Mouse (Mus musculus): ENCODE data around the gene Nol3. TPM values are rescaled to one million over a fixed set of nuclear protein-coding genes. Genes with fewer than 3 reads are reported as not detected.
A peak's percentile ranks its signal among the peaks of the same experiment; 100 is the strongest.

Gene Nol3
- polyA plus RNA-seq, 1 experiment from 2014 or later, result 2.7 TPM

- H3K9me3 ChIP-seq (replicated peaks), result no peaks in the 10 kb centered on the region
- ATAC-seq (ENCODE audit: low FRiP score), result peak; percentile 94
- H3K4me3 ChIP-seq, result peak within 1 kb of the TSS; percentile 81
- H3K4me2 ChIP-seq (replicated peaks), result peak within 1 kb of the TSS; percentile 84
- H3K27ac ChIP-seq, result peak within 1 kb of the TSS; percentile 79
- peaks cover 22% of the 10 kb centered on the region for H3K4me1 ChIP-seq
- peaks cover 42% of the 10 kb centered on the region for H3K36me3 ChIP-seq
- 1% methylated on average over 36 of the region's 36 CpGs for WGBS
- peak within 1 kb of the TSS; percentile 81 for H3K9ac ChIP-seq
- no peaks in the 10 kb centered on the region for H3K27me3 ChIP-seq
Observed at GRCm38 (mm10) chr8:105326141-105326672, 50.3 kb downstream of the Nol3 start, which contains the start of the genes Lrrc29 and Tmem208. Lrrc29 (minus strand) TSS chr8:105326278. Tmem208 (plus strand) TSS chr8:105326354.

- Histone ChIP-seq H3K9me3 (replicated peaks) (no peaks in the 10 kb centered on the region), H3K27ac (0 out of 2 replicates have a peak overlapping the region, but pooled peaks have one; percentile 79), H3K36me3 (peaks cover 50% of the 10 kb centered on the region), H3K4me1 (peaks cover 22% of the 10 kb centered on the region), H3K9ac (peak overlapping the region; percentile 81), H3K27me3 (no peaks in the 10 kb centered on the region), H3K4me2 (replicated peaks) (peak overlapping the region; percentile 84), H3K4me3 (peak overlapping the region; percentile 81)
- WGBS, result 52% methylated on average over 6 of the region's 6 CpGs
- ATAC-seq (ENCODE audit: low FRiP score), result no peak
Observed at GRCm38 (mm10) chr8:105326968-105327367, 51.0 kb downstream of the Nol3 start.

GRCm38 (mm10) chr8:105330325-105330724 lies 54.4 kb downstream of the Nol3 start:
- no peak overlapping the region for H3K4me2 ChIP-seq (replicated peaks)
- H3K4me1 ChIP-seq, result peaks cover 12% of the 10 kb centered on the region
- no peak overlapping the region for H3K4me3 ChIP-seq
- H3K36me3 ChIP-seq, result peaks cover 57% of the 10 kb centered on the region
- no peak for ATAC-seq (ENCODE audit: low FRiP score)
- WGBS, result 94% methylated on average over 12 of the region's 12 CpGs
- H3K27me3 ChIP-seq, result no peaks in the 10 kb centered on the region
- no peak overlapping the region for H3K9ac ChIP-seq
- no peak overlapping the region for H3K27ac ChIP-seq
- H3K9me3 ChIP-seq (replicated peaks), result no peaks in the 10 kb centered on the region

- peaks cover 8% of the 10 kb centered on the region for H3K4me1 ChIP-seq
- 95% methylated on average over 22 of the region's 22 CpGs for WGBS
- peaks cover 69% of the 10 kb centered on the region for H3K36me3 ChIP-seq
- no peak for ATAC-seq (ENCODE audit: low FRiP score)
- H3K4me3 ChIP-seq, result no peak overlapping the region
- H3K9me3 ChIP-seq (replicated peaks), result no peaks in the 10 kb centered on the region
- H3K27ac ChIP-seq, result no peak overlapping the region
- no peak overlapping the region for H3K4me2 ChIP-seq (replicated peaks)
- H3K9ac ChIP-seq, result no peak overlapping the region
- H3K27me3 ChIP-seq, result no peaks in the 10 kb centered on the region
Observed at GRCm38 (mm10) chr8:105331469-105331868, 55.5 kb downstream of the Nol3 start.

MicroRNAs encoded within 50 kb of the gene (microRNA counts, 519-probe panel; counts per million panel counts)
- microRNA mmu-miR-328, result 3,289 counts per million, percentile 73 among the panel's probes with 10 or more counts

Small RNA genes lying within 50 kb of the gene (microRNA-seq; reads per million reads assigned to microRNA genes)
- gene Gm27320 (not detected), gene Mir328 (347 reads per million, percentile 62 among the genes with 10 or more reads in this experiment)

Other genes starting within 250 kb of the Nol3 start
- gene Ces3a, start 227.5 kb upstream of the Nol3 start, polyA plus RNA-seq (2016; fragmentation: Nextera tagmentation; extraction: Ambion mirVana), result not detected in 2 replicates
- gene Ces3b, start 192.4 kb upstream of the Nol3 start, polyA plus RNA-seq (2016; fragmentation: Nextera tagmentation; extraction: Ambion mirVana), result not detected in 2 replicates
- gene Ces4a, start 144.3 kb upstream of the Nol3 start, polyA plus RNA-seq (2016; fragmentation: Nextera tagmentation; extraction: Ambion mirVana), result not detected in 2 replicates
- 66.2 and 72.5 TPM in 2 replicates for gene Cbfb, start 105.5 kb upstream of the Nol3 start, polyA plus RNA-seq (2016; fragmentation: Nextera tagmentation; extraction: Ambion mirVana)
- gene D230025D16Rik, start 51.0 kb upstream of the Nol3 start, polyA plus RNA-seq (2016; fragmentation: Nextera tagmentation; extraction: Ambion mirVana), result 28.5 and 28.9 TPM in 2 replicates
- gene B3gnt9, start 21.0 kb upstream of the Nol3 start, polyA plus RNA-seq (2016; fragmentation: Nextera tagmentation; extraction: Ambion mirVana), result 7.5 and 9.5 TPM in 2 replicates
- gene Tradd, start 11.5 kb upstream of the Nol3 start, polyA plus RNA-seq (2016; fragmentation: Nextera tagmentation; extraction: Ambion mirVana), result 17.2 and 17.5 TPM in 2 replicates
- gene Fbxl8, start 11.5 kb upstream of the Nol3 start, polyA plus RNA-seq (2016; fragmentation: Nextera tagmentation; extraction: Ambion mirVana), result 0.97 and 1.4 TPM in 2 replicates
- gene Hsf4, start 6.3 kb upstream of the Nol3 start, polyA plus RNA-seq (2016; fragmentation: Nextera tagmentation; extraction: Ambion mirVana), result 0.23 TPM in 1 of 2 replicates, not detected in the other
- gene 4931428F04Rik, start 13.7 kb downstream of the Nol3 start, polyA plus RNA-seq (2016; fragmentation: Nextera tagmentation; extraction: Ambion mirVana), result 63.2 and 74.0 TPM in 2 replicates
- gene Exoc3l, start 20.0 kb downstream of the Nol3 start, polyA plus RNA-seq (2016; fragmentation: Nextera tagmentation; extraction: Ambion mirVana), result 12.7 and 15.7 TPM in 2 replicates
- gene E2f4, start 21.5 kb downstream of the Nol3 start, polyA plus RNA-seq (2016; fragmentation: Nextera tagmentation; extraction: Ambion mirVana), result 68.8 and 69.9 TPM in 2 replicates
- 2.7 and 3.2 TPM in 2 replicates for gene Elmo3, start 29.5 kb downstream of the Nol3 start, polyA plus RNA-seq (2016; fragmentation: Nextera tagmentation; extraction: Ambion mirVana)
- gene Lrrc29, start 50.1 kb downstream of the Nol3 start, polyA plus RNA-seq (2016; fragmentation: Nextera tagmentation; extraction: Ambion mirVana), result 1.3 TPM in 2 replicates
- gene Tmem208, start 50.2 kb downstream of the Nol3 start, polyA plus RNA-seq (2016; fragmentation: Nextera tagmentation; extraction: Ambion mirVana), result 97.6 and 100 TPM in 2 replicates
- gene Fhod1, start 71.8 kb downstream of the Nol3 start, polyA plus RNA-seq (2016; fragmentation: Nextera tagmentation; extraction: Ambion mirVana), result 1.4 and 2.0 TPM in 2 replicates
- 7.2 and 7.7 TPM in 2 replicates for gene Slc9a5, start 72.7 kb downstream of the Nol3 start, polyA plus RNA-seq (2016; fragmentation: Nextera tagmentation; extraction: Ambion mirVana)
- gene Plekhg4, start 97.1 kb downstream of the Nol3 start, polyA plus RNA-seq (2016; fragmentation: Nextera tagmentation; extraction: Ambion mirVana), result 0.59 and 0.93 TPM in 2 replicates
- 0.08 TPM in 1 of 2 replicates, not detected in the other for gene Kctd19, start 137.4 kb downstream of the Nol3 start, polyA plus RNA-seq (2016; fragmentation: Nextera tagmentation; extraction: Ambion mirVana)
- gene Lrrc36, start 137.4 kb downstream of the Nol3 start, polyA plus RNA-seq (2016; fragmentation: Nextera tagmentation; extraction: Ambion mirVana), result 2.1 and 3.1 TPM in 2 replicates
- 162 and 186 TPM in 2 replicates for gene Tppp3, start 195.4 kb downstream of the Nol3 start, polyA plus RNA-seq (2016; fragmentation: Nextera tagmentation; extraction: Ambion mirVana)
- gene Zdhhc1, start 220.8 kb downstream of the Nol3 start, polyA plus RNA-seq (2016; fragmentation: Nextera tagmentation; extraction: Ambion mirVana), result 35.8 and 36.1 TPM in 2 replicates
- 24.2 and 24.7 TPM in 2 replicates for gene Hsd11b2, start 242.6 kb downstream of the Nol3 start, polyA plus RNA-seq (2016; fragmentation: Nextera tagmentation; extraction: Ambion mirVana)